Mouse (Mus musculus): ENCODE data around the gene Amn. TPM values are rescaled to one million over a fixed set of nuclear protein-coding genes. Genes with fewer than 3 reads are reported as not detected.

Gene Amn
- polyA plus RNA-seq, 1 experiment: 0.09 TPM

GRCm38 (mm10) chr12:111309931-111310330 lies 39.0 kb downstream of the Amn start:
- no peak overlapping the region for H3K4me3 ChIP-seq (ENCODE audit: insufficient read depth, poor library complexity, severe bottlenecking)
- no peak for TF ChIP-seq CTCF (IDR thresholded peaks at IDR 0.05; ENCODE audit: control insufficient read depth, insufficient read depth, insufficient read length)
- TF ChIP-seq FOSL1 (IDR thresholded peaks at IDR 0.05; ENCODE audit: insufficient read depth, low read length, poor library complexity, severe bottlenecking): no peak
- no peak for TF ChIP-seq MAX (IDR thresholded peaks at IDR 0.05)
- TF ChIP-seq MYOD1 (IDR thresholded peaks at IDR 0.05; ENCODE audit: control insufficient read depth, insufficient read length, low read depth): no peak
- no peak for TF ChIP-seq MYOG (IDR thresholded peaks at IDR 0.05; ENCODE audit: control insufficient read depth, extremely low read depth, insufficient read length)
- no peak for TF ChIP-seq USF1 (IDR thresholded peaks at IDR 0.05; ENCODE audit: low read depth)
- no peak for TF ChIP-seq CEBPB (IDR thresholded peaks at IDR 0.05; ENCODE audit: low read depth)
- H3K36me3 ChIP-seq (ENCODE audit: control insufficient read depth, insufficient read depth): peaks cover 66% of the 10 kb centered on the region
- no peak overlapping the region for H3ac ChIP-seq (ENCODE audit: control insufficient read depth, insufficient read length, low read depth)
- H3K27me3 ChIP-seq (ENCODE audit: control insufficient read depth, insufficient read depth, insufficient read length): no peaks in the 10 kb centered on the region
- H3K79me2 ChIP-seq (ENCODE audit: control insufficient read depth, insufficient read depth): no peaks in the 10 kb centered on the region
- no peaks in the 10 kb centered on the region for H3K79me3 ChIP-seq (ENCODE audit: low read depth)

- Histone ChIP-seq H3K79me2 (ENCODE audit: control insufficient read depth, insufficient read depth) (no peaks in the 10 kb centered on the region), H3ac (ENCODE audit: control insufficient read depth, insufficient read length, low read depth) (no peak overlapping the region), H3K79me3 (ENCODE audit: low read depth) (no peaks in the 10 kb centered on the region), H3K27me3 (ENCODE audit: control insufficient read depth, insufficient read depth, insufficient read length) (no peaks in the 10 kb centered on the region), H3K36me3 (ENCODE audit: control insufficient read depth, insufficient read depth) (peaks cover 74% of the 10 kb centered on the region), H3K4me3 (ENCODE audit: insufficient read depth, poor library complexity, severe bottlenecking) (no peak overlapping the region)
- no peak for TF ChIP-seq FOSL1 (IDR thresholded peaks at IDR 0.05; ENCODE audit: insufficient read depth, low read length, poor library complexity, severe bottlenecking)
- TF ChIP-seq MAX (IDR thresholded peaks at IDR 0.05): no peak
- no peak for TF ChIP-seq USF1 (IDR thresholded peaks at IDR 0.05; ENCODE audit: low read depth)
- no peak for TF ChIP-seq CTCF (IDR thresholded peaks at IDR 0.05; ENCODE audit: control insufficient read depth, insufficient read depth, insufficient read length)
- no peak for TF ChIP-seq MYOD1 (IDR thresholded peaks at IDR 0.05; ENCODE audit: control insufficient read depth, insufficient read length, low read depth)
- TF ChIP-seq MYOG (IDR thresholded peaks at IDR 0.05; ENCODE audit: control insufficient read depth, extremely low read depth, insufficient read length): no peak
- no peak for TF ChIP-seq CEBPB (IDR thresholded peaks at IDR 0.05; ENCODE audit: low read depth)
These were observed 40.9 kb downstream of the Amn start for GRCm38 (mm10) chr12:111311775-111312174.

GRCm38 (mm10) chr12:111314273-111314672 lies 43.4 kb downstream of the Amn start:
- H3ac ChIP-seq (ENCODE audit: control insufficient read depth, insufficient read length, low read depth): no peak overlapping the region
- no peak overlapping the region for H3K4me3 ChIP-seq (ENCODE audit: insufficient read depth, poor library complexity, severe bottlenecking)
- H3K36me3 ChIP-seq (ENCODE audit: control insufficient read depth, insufficient read depth): peaks cover 86% of the 10 kb centered on the region
- no peaks in the 10 kb centered on the region for H3K79me3 ChIP-seq (ENCODE audit: low read depth)
- H3K27me3 ChIP-seq (ENCODE audit: control insufficient read depth, insufficient read depth, insufficient read length): no peaks in the 10 kb centered on the region
- no peaks in the 10 kb centered on the region for H3K79me2 ChIP-seq (ENCODE audit: control insufficient read depth, insufficient read depth)
- TF ChIP-seq MAX (IDR thresholded peaks at IDR 0.05): no peak
- no peak for TF ChIP-seq FOSL1 (IDR thresholded peaks at IDR 0.05; ENCODE audit: insufficient read depth, low read length, poor library complexity, severe bottlenecking)
- TF ChIP-seq CTCF (IDR thresholded peaks at IDR 0.05; ENCODE audit: control insufficient read depth, insufficient read depth, insufficient read length): no peak
- TF ChIP-seq USF1 (IDR thresholded peaks at IDR 0.05; ENCODE audit: low read depth): no peak
- no peak for TF ChIP-seq MYOD1 (IDR thresholded peaks at IDR 0.05; ENCODE audit: control insufficient read depth, insufficient read length, low read depth)
- no peak for TF ChIP-seq MYOG (IDR thresholded peaks at IDR 0.05; ENCODE audit: control insufficient read depth, extremely low read depth, insufficient read length)
- no peak for TF ChIP-seq CEBPB (IDR thresholded peaks at IDR 0.05; ENCODE audit: low read depth)

- Histone ChIP-seq H3K27me3 (ENCODE audit: control insufficient read depth, insufficient read depth, insufficient read length) (no peaks in the 10 kb centered on the region), H3K4me3 (ENCODE audit: insufficient read depth, poor library complexity, severe bottlenecking) (no peak overlapping the region), H3K79me3 (ENCODE audit: low read depth) (no peaks in the 10 kb centered on the region), H3K36me3 (ENCODE audit: control insufficient read depth, insufficient read depth) (peaks cover 93% of the 10 kb centered on the region), H3K79me2 (ENCODE audit: control insufficient read depth, insufficient read depth) (no peaks in the 10 kb centered on the region), H3ac (ENCODE audit: control insufficient read depth, insufficient read length, low read depth) (no peak overlapping the region)
- TF ChIP-seq CTCF (IDR thresholded peaks at IDR 0.05; ENCODE audit: control insufficient read depth, insufficient read depth, insufficient read length): no peak
- no peak for TF ChIP-seq MYOG (IDR thresholded peaks at IDR 0.05; ENCODE audit: control insufficient read depth, extremely low read depth, insufficient read length)
- TF ChIP-seq MAX (IDR thresholded peaks at IDR 0.05): no peak
These were observed 46.8 kb downstream of the Amn start for GRCm38 (mm10) chr12:111317694-111318093.

GRCm38 (mm10) chr12:111320549-111320948 lies 49.7 kb downstream of the Amn start:
- Histone ChIP-seq H3K36me3 (ENCODE audit: control insufficient read depth, insufficient read depth) (peaks cover 92% of the 10 kb centered on the region), H3K27me3 (ENCODE audit: control insufficient read depth, insufficient read depth, insufficient read length) (no peaks in the 10 kb centered on the region), H3K79me3 (ENCODE audit: low read depth) (no peaks in the 10 kb centered on the region), H3ac (ENCODE audit: control insufficient read depth, insufficient read length, low read depth) (no peak overlapping the region), H3K79me2 (ENCODE audit: control insufficient read depth, insufficient read depth) (no peaks in the 10 kb centered on the region), H3K4me3 (ENCODE audit: insufficient read depth, poor library complexity, severe bottlenecking) (no peak overlapping the region)
- TF ChIP-seq FOSL1 (IDR thresholded peaks at IDR 0.05; ENCODE audit: insufficient read depth, low read length, poor library complexity, severe bottlenecking) (no peak), CTCF (IDR thresholded peaks at IDR 0.05; ENCODE audit: control insufficient read depth, insufficient read depth, insufficient read length) (no peak), USF1 (IDR thresholded peaks at IDR 0.05; ENCODE audit: low read depth) (no peak), MYOD1 (IDR thresholded peaks at IDR 0.05; ENCODE audit: control insufficient read depth, insufficient read length, low read depth) (no peak), MYOG (IDR thresholded peaks at IDR 0.05; ENCODE audit: control insufficient read depth, extremely low read depth, insufficient read length) (no peak), CEBPB (IDR thresholded peaks at IDR 0.05; ENCODE audit: low read depth) (no peak), MAX (IDR thresholded peaks at IDR 0.05) (no peak)

- Histone ChIP-seq H3K27me3 (ENCODE audit: control insufficient read depth, insufficient read depth, insufficient read length) (no peaks in the 10 kb centered on the region), H3K4me3 (ENCODE audit: insufficient read depth, poor library complexity, severe bottlenecking) (no peak overlapping the region), H3K36me3 (ENCODE audit: control insufficient read depth, insufficient read depth) (peaks cover 87% of the 10 kb centered on the region), H3K79me3 (ENCODE audit: low read depth) (no peaks in the 10 kb centered on the region), H3ac (ENCODE audit: control insufficient read depth, insufficient read length, low read depth) (no peak overlapping the region), H3K79me2 (ENCODE audit: control insufficient read depth, insufficient read depth) (no peaks in the 10 kb centered on the region)
- no peak for TF ChIP-seq MAX (IDR thresholded peaks at IDR 0.05)
These were observed 50.9 kb downstream of the Amn start for GRCm38 (mm10) chr12:111321832-111322231.
